Mouse (Mus musculus) liver, postnatal 0 days (tissue): ENCODE results near the gene Rap2c.

Source experiments
- CTCF ChIP-seq: sonication (generic); IDR thresholded peaks from 2 replicates; pipeline ENCODE4 v1.5.1; 2016; ENCODE audit warnings: antibody characterized with exemption, low read depth
- EP300 ChIP-seq: IDR thresholded peaks from 2 replicates; pipeline ENCODE4 v1.6.1; 2016; ENCODE audit warnings: antibody characterized with exemption, low read depth, mild to moderate bottlenecking

DNA sequence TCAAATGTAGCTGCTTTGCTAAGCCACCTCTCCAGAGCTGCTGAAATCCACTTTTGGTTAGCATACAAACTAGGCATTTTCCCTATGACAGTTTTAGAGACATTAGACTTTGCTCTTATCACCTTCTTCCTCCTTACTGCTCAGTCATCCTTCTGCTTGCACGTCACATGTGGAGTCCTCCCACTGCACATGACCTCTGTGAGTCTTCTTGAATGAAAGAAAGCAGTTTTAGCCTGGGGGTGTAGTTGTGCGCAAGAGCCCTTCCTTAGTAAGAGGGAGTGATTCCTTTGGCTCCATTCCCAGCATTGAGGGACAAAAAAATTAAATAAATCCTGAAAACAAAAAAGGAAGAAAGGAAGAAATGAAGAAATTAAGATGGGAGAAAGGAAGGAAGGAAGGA lies 22.5 kb downstream of the Rap2c start:
- TF ChIP-seq CTCF (no peak), EP300 (no peak)
